Mouse (Mus musculus) kidney, adult 2 months (tissue): ENCODE data around the gene Nr4a3. TPM values are rescaled to one million over a fixed set of nuclear protein-coding genes. Genes with fewer than 3 reads are reported as not detected.

Source experiments
- DNase-seq: peaks from one replicate; pipeline ENCODE4 v3.0.0; 2021
- H3K27ac ChIP-seq: fragments of 200-500 bp; 2 replicates; pipeline ENCODE4 v1.5.1; 2012; ENCODE audit warnings: low read depth, low read length, control low read depth, inconsistent platforms; ENCODE audit not compliant: insufficient read depth
- H3K27me3 ChIP-seq: fragments of 200-500 bp; replicated peaks from 2 replicates; pipeline ENCODE4 v1.6.1; 2012; ENCODE audit warnings: mild to moderate bottlenecking, moderate library complexity, low read length, inconsistent platforms; ENCODE audit not compliant: control insufficient read depth, insufficient read depth
- H3K36me3 ChIP-seq: fragments of 200-500 bp; 2 replicates; pipeline ENCODE4 v1.6.1; 2012; ENCODE audit warnings: mild to moderate bottlenecking, moderate library complexity, low read length, inconsistent platforms; ENCODE audit not compliant: control insufficient read depth, insufficient read depth
- H3K4me1 ChIP-seq: fragments of 200-500 bp; 2 replicates; pipeline ENCODE4 v1.6.1; 2011; ENCODE audit warnings: low read length; ENCODE audit not compliant: control insufficient read depth, insufficient read depth
- H3K4me3 ChIP-seq: fragments of 200-500 bp; 2 replicates; pipeline ENCODE4 v1.5.1; 2011; ENCODE audit warnings: mild to moderate bottlenecking, low read depth, low read length, control low read depth; ENCODE audit not compliant: insufficient read depth
- CTCF ChIP-seq: fragments of 200-500 bp; conservative IDR thresholded peaks from 2 replicates; pipeline ENCODE4 v1.5.1; 2011; ENCODE audit warnings: low read depth, mild to moderate bottlenecking, control low read depth, low read length, moderate library complexity, mixed read lengths; ENCODE audit not compliant: insufficient read depth, insufficient read length
- POLR2A ChIP-seq: fragments of 200-500 bp; IDR thresholded peaks from one replicate; pipeline ENCODE4 v1.6.1; 2011; ENCODE audit warnings: low read depth, low read length, control low read depth
- WGBS: fragments of 180-500 bp; shearing (Covaris S2); methylation state at CpG from one replicate; pipeline ENCODE4 v1.1.7; 2018; 5-methylcytosine and 5-hydroxymethylcytosine counted together
- polyA plus RNA-seq: library from polyadenylated mRNA; depleted of rRNA; stranded (reverse); fragments of >200 nt; gene quantifications from 2 replicates; pipeline ENCODE4 v1.2.3, GENCODE M21; 2012

The Nr4a3 gene
- polyA plus RNA-seq, 1 experiment: 0.72 TPM

DNA sequence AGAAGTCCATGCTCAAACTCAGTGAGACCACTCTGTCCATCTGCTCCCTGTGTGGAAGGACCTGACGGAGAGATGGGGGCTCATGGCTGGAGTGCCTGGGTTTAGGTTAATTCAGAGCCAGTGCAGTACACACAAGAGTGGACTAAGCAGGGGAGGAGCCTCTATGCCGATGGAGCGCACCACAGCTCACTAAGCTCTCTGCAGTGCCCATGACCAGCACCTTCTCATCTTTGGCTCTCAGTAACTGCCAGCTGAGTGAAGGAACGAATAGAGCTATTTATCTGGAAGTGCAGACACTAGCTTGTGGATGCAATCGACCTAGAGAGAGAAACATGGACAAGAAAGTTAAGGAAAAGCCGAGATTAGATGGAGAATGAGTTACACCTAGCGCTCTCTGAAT is 24.2 kb downstream of the Nr4a3 start:
- WGBS: 79% methylated on average over 7 of the region's 7 CpGs
- Histone ChIP-seq H3K4me3 (no peak overlapping the region), H3K4me1 (no peaks in the 10 kb centered on the region), H3K27ac (no peak overlapping the region), H3K36me3 (no peaks in the 10 kb centered on the region), H3K27me3 (no peaks in the 10 kb centered on the region)
- DNase-seq: no peak
- TF ChIP-seq CTCF (no peak), POLR2A (no peak)

DNA sequence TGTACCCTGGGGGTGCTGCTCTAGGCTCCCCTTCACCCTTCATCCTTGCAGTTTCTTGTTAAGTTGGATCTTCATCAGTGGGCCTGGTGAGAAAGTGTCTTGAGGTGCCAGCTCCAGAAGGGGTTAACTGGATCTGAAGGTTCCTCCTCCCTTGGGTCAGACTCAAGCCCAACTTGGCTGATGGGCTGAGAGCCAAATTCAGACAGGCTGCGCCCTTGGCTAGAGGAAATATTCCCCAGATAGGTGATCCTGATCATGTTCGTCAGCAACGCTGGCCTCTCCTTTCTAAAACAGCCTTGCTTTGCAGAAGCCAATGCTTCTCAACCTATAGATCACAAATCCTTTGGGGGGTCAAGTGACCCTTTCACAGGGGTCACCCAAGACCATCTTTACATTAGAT is 27.1 kb downstream of the Nr4a3 start:
- WGBS: 68% methylated on average over 3 of the region's 3 CpGs

DNA sequence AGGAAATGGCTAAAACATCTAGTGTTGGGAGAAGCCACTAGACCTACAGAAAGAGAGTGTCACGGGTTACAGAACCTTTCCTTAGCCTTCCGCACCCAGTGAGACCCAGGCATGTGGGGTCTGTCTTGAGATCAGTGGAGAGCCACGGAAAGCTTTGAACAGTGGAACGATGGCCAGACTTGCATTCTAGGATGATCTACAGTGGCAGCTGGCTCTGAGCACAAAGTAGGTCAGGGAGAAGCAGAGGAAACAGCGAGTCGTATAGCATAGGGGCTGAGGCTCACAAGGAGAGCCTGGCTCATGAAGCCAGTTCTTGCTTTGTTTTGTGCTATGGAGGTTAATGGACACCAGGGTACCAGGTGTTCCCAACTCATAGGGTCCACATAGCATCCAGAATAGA is 28.4 kb downstream of the Nr4a3 start:
- TF ChIP-seq POLR2A (no peak), CTCF (no peak)
- DNase-seq: no peak
- H3K27me3 ChIP-seq: no peaks in the 10 kb centered on the region
- 80% methylated on average over 6 of the region's 6 CpGs for WGBS
- H3K36me3 ChIP-seq: no peaks in the 10 kb centered on the region
- no peak overlapping the region for H3K27ac ChIP-seq
- no peaks in the 10 kb centered on the region for H3K4me1 ChIP-seq
- H3K4me3 ChIP-seq: no peak overlapping the region

More for the DNA sequence above, 27.1 kb downstream of the Nr4a3 start:
- no peak overlapping the region for H3K4me3 ChIP-seq
- no peaks in the 10 kb centered on the region for H3K27me3 ChIP-seq
- H3K36me3 ChIP-seq: no peaks in the 10 kb centered on the region
- DNase-seq: no peak
- no peak overlapping the region for H3K27ac ChIP-seq
- no peaks in the 10 kb centered on the region for H3K4me1 ChIP-seq
- TF ChIP-seq POLR2A (no peak), CTCF (no peak)

DNA sequence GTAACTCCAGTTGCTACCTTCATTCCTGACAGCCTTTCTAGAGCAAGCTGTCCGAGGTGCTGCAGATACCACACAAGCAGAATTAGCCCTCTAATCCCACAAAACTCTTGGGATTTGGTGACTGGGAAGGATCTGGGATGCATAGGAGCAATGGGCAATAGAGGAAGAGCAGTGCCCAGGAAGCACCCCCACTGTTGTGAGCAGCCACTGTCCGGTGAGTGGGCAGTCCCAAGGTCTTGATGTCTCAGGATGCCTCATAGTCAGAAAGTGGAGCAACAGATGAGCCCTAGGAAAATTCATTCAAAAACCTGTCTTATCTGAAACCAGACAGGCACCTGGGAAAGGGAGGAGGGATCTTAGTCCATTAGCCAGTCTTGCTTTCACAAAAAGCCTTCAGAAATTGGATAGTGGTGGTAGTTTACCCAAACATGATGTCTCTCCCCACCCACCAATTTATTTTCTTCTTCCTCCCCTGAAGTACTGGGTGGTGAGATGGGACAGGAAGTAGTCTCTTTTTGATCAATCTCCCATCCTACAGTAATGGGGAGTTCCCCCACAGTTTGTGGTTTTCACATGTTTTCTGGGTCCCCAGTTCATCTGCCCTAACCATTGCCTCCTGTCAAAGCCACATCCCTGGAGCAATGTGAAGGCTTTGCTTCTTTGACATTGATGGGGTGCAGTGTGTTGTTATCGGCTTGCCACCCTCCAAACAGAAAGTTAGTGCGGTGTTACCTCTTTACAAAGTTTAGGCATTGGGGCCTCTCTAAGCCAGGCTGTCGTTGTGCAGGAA is 29.7 kb downstream of the Nr4a3 start:
- no peaks in the 10 kb centered on the region for H3K27me3 ChIP-seq
- H3K36me3 ChIP-seq: no peaks in the 10 kb centered on the region
- H3K4me1 ChIP-seq: no peaks in the 10 kb centered on the region
- TF ChIP-seq POLR2A (no peak), CTCF (no peak)
- DNase-seq: no peak
- H3K27ac ChIP-seq: no peak overlapping the region
- no peak overlapping the region for H3K4me3 ChIP-seq
- 86% methylated on average over 5 of the region's 5 CpGs for WGBS

DNA sequence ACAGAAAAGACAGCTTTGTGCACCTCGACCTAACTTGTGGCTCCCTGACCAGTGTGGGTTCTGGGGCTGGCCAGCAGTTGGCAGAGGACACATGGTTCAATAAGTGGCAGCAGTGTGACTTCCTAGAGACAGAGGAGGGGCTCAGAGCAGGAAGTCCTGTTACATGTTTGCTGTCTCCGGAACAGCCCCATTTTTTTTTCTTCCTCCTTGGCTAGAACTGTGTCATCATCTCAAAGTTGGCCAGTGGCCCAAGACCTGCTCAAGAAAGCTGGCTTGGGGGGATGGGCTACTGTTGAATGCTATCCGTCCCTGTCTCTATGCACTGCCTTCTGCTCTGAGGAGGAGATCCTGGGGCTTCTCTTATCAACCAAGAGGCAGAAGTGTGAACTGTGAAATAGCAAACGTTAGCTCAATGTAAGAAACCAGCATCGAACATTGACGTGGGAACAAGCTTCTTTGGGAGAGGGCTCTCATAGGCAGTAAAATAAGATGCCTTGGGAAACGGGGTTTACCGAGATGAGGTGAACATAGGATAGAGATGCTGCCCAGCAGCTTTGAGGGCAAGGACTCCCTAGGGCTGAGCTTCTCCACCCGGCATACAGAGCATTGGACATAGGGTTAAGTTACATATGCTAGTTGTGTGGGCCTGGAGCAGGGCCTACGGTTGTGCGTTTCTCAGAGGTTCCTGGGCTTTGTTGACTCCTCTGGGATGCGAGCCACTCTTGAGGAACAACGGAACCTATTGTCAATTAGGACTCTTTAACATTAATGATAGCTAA is 31.9 kb downstream of the Nr4a3 start:
- 70% methylated on average over 13 of the region's 13 CpGs for WGBS
- no peak overlapping the region for H3K4me3 ChIP-seq
- DNase-seq: peak; percentile 51
- TF ChIP-seq CTCF: no peak
- no peak for TF ChIP-seq POLR2A
- H3K27ac ChIP-seq: no peak overlapping the region
- no peaks in the 10 kb centered on the region for H3K36me3 ChIP-seq
- no peaks in the 10 kb centered on the region for H3K4me1 ChIP-seq
- no peaks in the 10 kb centered on the region for H3K27me3 ChIP-seq

DNA sequence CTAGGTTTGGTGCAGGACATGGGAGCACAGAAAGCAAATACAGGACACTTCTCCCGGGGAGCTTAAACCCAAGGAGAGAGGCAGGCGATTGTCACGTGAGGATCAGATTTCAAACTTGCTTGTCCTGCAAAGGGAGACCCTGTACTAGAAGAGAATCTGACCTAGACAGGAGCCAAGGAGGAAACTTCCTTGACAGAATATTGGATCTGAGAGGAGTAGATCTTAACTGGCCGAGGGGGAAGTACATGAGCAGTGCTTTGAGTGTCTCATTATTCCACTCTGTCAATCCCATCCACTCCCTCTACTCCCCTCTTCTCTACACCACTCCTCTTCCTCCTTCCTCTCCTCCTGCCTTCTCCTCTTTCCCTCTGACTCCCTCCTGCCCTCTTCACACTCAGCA is 33.3 kb downstream of the Nr4a3 start:
- WGBS: 14% methylated on average over 4 of the region's 4 CpGs
- no peak overlapping the region for H3K27ac ChIP-seq
- no peak for DNase-seq

More for the DNA sequence above, 33.3 kb downstream of the Nr4a3 start:
- TF ChIP-seq CTCF: no peak
- TF ChIP-seq POLR2A: no peak
- Histone ChIP-seq H3K27me3 (no peaks in the 10 kb centered on the region), H3K36me3 (no peaks in the 10 kb centered on the region), H3K4me1 (no peaks in the 10 kb centered on the region), H3K4me3 (no peak overlapping the region)
